Mouse (Mus musculus): ENCODE measurements around the gene A930018P22Rik. TPM values are rescaled to one million over a fixed set of nuclear protein-coding genes. Genes with fewer than 3 reads are reported as not detected.
"Not testable (repeated sequence)": the region's sequence is repeated elsewhere in the genome, so short reads cannot be mapped to it uniquely, and the experiment has no call there.

Gene A930018P22Rik
- 33.9 and 48.2 TPM in 2 replicates for polyA plus RNA-seq (2012; rRNA removed)

- peak; percentile 72 for TF ChIP-seq POLR2A (IDR thresholded peaks at IDR 0.05; ENCODE audit: control insufficient read depth, low read depth, low read length)
- TF ChIP-seq CTCF (IDR thresholded peaks at IDR 0.05; ENCODE audit: control insufficient read depth, insufficient read depth, insufficient replicate concordance, low read depth, low read length) = no peak
- Histone ChIP-seq H3K27ac (ENCODE audit: control insufficient read depth, insufficient read depth, low read depth, low read length) (peak within 1 kb of the TSS; percentile 78), H3K4me3 (ENCODE audit: control insufficient read depth, low read depth, low read length) (peak within 1 kb of the TSS; percentile 87), H3K27me3 (ENCODE audit: control insufficient read depth, insufficient read depth, low read length) (no peaks in the 10 kb centered on the region), H3K4me1 (ENCODE audit: control insufficient read depth, insufficient read depth, low read length) (peaks cover 11% of the 10 kb centered on the region), H3K36me3 (ENCODE audit: control insufficient read depth, insufficient read depth, low read length) (no peaks in the 10 kb centered on the region)
Observed at GRCm38 (mm10) chr2:104122505-104123378, at the start of gene A930018P22Rik. A930018P22Rik (plus strand) TSS chr2:104122769.

- not testable (repeated sequence) for H3K4me1 ChIP-seq (ENCODE audit: control insufficient read depth, insufficient read depth, low read length); H3K27ac ChIP-seq (ENCODE audit: control insufficient read depth, insufficient read depth, low read depth, low read length); H3K36me3 ChIP-seq (ENCODE audit: control insufficient read depth, insufficient read depth, low read length); H3K4me3 ChIP-seq (ENCODE audit: control insufficient read depth, low read depth, low read length); H3K27me3 ChIP-seq (ENCODE audit: control insufficient read depth, insufficient read depth, low read length)
Observed at GRCm38 (mm10) chr2:104078285-104078684, 44.3 kb upstream of the A930018P22Rik start.

- not testable (repeated sequence) for H3K4me3 ChIP-seq (ENCODE audit: control insufficient read depth, low read depth, low read length); H3K27ac ChIP-seq (ENCODE audit: control insufficient read depth, insufficient read depth, low read depth, low read length); H3K36me3 ChIP-seq (ENCODE audit: control insufficient read depth, insufficient read depth, low read length); H3K4me1 ChIP-seq (ENCODE audit: control insufficient read depth, insufficient read depth, low read length); H3K27me3 ChIP-seq (ENCODE audit: control insufficient read depth, insufficient read depth, low read length)
Observed at GRCm38 (mm10) chr2:104081436-104082050, 41.0 kb upstream of the A930018P22Rik start.

GRCm38 (mm10) chr2:104082474-104082873 is 40.1 kb upstream of the A930018P22Rik start:
- H3K4me1 ChIP-seq (ENCODE audit: control insufficient read depth, insufficient read depth, low read length) = no peaks in the 10 kb centered on the region
- H3K36me3 ChIP-seq (ENCODE audit: control insufficient read depth, insufficient read depth, low read length) = no peaks in the 10 kb centered on the region
- TF ChIP-seq CTCF (IDR thresholded peaks at IDR 0.05; ENCODE audit: control insufficient read depth, insufficient read depth, insufficient replicate concordance, low read depth, low read length) (no peak), POLR2A (IDR thresholded peaks at IDR 0.05; ENCODE audit: control insufficient read depth, low read depth, low read length) (no peak)
- H3K27me3 ChIP-seq (ENCODE audit: control insufficient read depth, insufficient read depth, low read length) = no peaks in the 10 kb centered on the region
- H3K27ac ChIP-seq (ENCODE audit: control insufficient read depth, insufficient read depth, low read depth, low read length) = no peak overlapping the region
- no peak overlapping the region for H3K4me3 ChIP-seq (ENCODE audit: control insufficient read depth, low read depth, low read length)

- H3K4me1 ChIP-seq (ENCODE audit: control insufficient read depth, insufficient read depth, low read length); H3K27me3 ChIP-seq (ENCODE audit: control insufficient read depth, insufficient read depth, low read length); H3K27ac ChIP-seq (ENCODE audit: control insufficient read depth, insufficient read depth, low read depth, low read length); H3K4me3 ChIP-seq (ENCODE audit: control insufficient read depth, low read depth, low read length); H3K36me3 ChIP-seq (ENCODE audit: control insufficient read depth, insufficient read depth, low read length): not testable (repeated sequence)
Observed at GRCm38 (mm10) chr2:104084027-104084426, 38.5 kb upstream of the A930018P22Rik start.

- not testable (repeated sequence) for H3K4me3 ChIP-seq (ENCODE audit: control insufficient read depth, low read depth, low read length); H3K36me3 ChIP-seq (ENCODE audit: control insufficient read depth, insufficient read depth, low read length); H3K27ac ChIP-seq (ENCODE audit: control insufficient read depth, insufficient read depth, low read depth, low read length)
Observed at GRCm38 (mm10) chr2:104087562-104087961, 35.0 kb upstream of the A930018P22Rik start.

GRCm38 (mm10) chr2:104093305-104093704 is 29.3 kb upstream of the A930018P22Rik start:
- H3K4me3 ChIP-seq (ENCODE audit: control insufficient read depth, low read depth, low read length) = no peak overlapping the region
- no peaks in the 10 kb centered on the region for H3K27me3 ChIP-seq (ENCODE audit: control insufficient read depth, insufficient read depth, low read length)
- no peaks in the 10 kb centered on the region for H3K36me3 ChIP-seq (ENCODE audit: control insufficient read depth, insufficient read depth, low read length)
- peaks cover 3% of the 10 kb centered on the region; the same call in 1 of the 2 replicates for H3K4me1 ChIP-seq (ENCODE audit: control insufficient read depth, insufficient read depth, low read length)
- TF ChIP-seq CTCF (IDR thresholded peaks at IDR 0.05; ENCODE audit: control insufficient read depth, insufficient read depth, insufficient replicate concordance, low read depth, low read length) = no peak
- TF ChIP-seq POLR2A (IDR thresholded peaks at IDR 0.05; ENCODE audit: control insufficient read depth, low read depth, low read length) = no peak
- H3K27ac ChIP-seq (ENCODE audit: control insufficient read depth, insufficient read depth, low read depth, low read length) = no peak overlapping the region

More at GRCm38 (mm10) chr2:104087562-104087961, 35.0 kb upstream of the A930018P22Rik start:
- not testable (repeated sequence) for H3K27me3 ChIP-seq (ENCODE audit: control insufficient read depth, insufficient read depth, low read length); H3K4me1 ChIP-seq (ENCODE audit: control insufficient read depth, insufficient read depth, low read length)

GRCm38 (mm10) chr2:104095741-104096213 is 26.8 kb upstream of the A930018P22Rik start, which contains the start of gene Cd59a:
Cd59a (plus strand) TSS chr2:104095801.
- Histone ChIP-seq H3K36me3 (ENCODE audit: control insufficient read depth, insufficient read depth, low read length) (no peaks in the 10 kb centered on the region), H3K4me3 (ENCODE audit: control insufficient read depth, low read depth, low read length) (peak within 1 kb of the TSS; percentile 76), H3K4me1 (ENCODE audit: control insufficient read depth, insufficient read depth, low read length) (peaks cover 3% of the 10 kb centered on the region; the same call in 1 of the 2 replicates), H3K27ac (ENCODE audit: control insufficient read depth, insufficient read depth, low read depth, low read length) (peak within 1 kb of the TSS; percentile 49), H3K27me3 (ENCODE audit: control insufficient read depth, insufficient read depth, low read length) (no peaks in the 10 kb centered on the region)
- no peak for TF ChIP-seq CTCF (IDR thresholded peaks at IDR 0.05; ENCODE audit: control insufficient read depth, insufficient read depth, insufficient replicate concordance, low read depth, low read length)
- peak; percentile 27; the same call in 1 of the 2 replicates for TF ChIP-seq POLR2A (IDR thresholded peaks at IDR 0.05; ENCODE audit: control insufficient read depth, low read depth, low read length)
